Mouse (Mus musculus) heart, embryonic 14.5 days (tissue): Measurements from ENCODE around the gene Abcc3. TPM values are rescaled to one million over a fixed set of nuclear protein-coding genes. Genes with fewer than 3 reads are reported as not detected.

ENCODE experiments used
- ATAC-seq: fragments of 200-750 bp; cut with Nextera tagmentation; 2 replicates; pipeline ENCODE4 v1.8.0; 2017; ENCODE audit warnings: low read depth, moderate TSS enrichment; ENCODE audit not compliant: insufficient number of reproducible peaks, insufficient read depth, low FRiP score
- H3K27ac ChIP-seq, 2 experiments: fragments of 200-500 bp in 1 of 2; fragments of 300-500 bp in 1 of 2; sonication (generic) in 1 of 2; replicated peaks in 1 of 2; 2 replicates each; pipeline ENCODE4 v1.5.1; 2012 to 2014; ENCODE audit warnings: low read depth in 2 of 2, low read length in 2 of 2, control low read depth in 1 of 2, mild to moderate bottlenecking in 1 of 2, mixed read lengths in 1 of 2; ENCODE audit not compliant: control insufficient read depth in 1 of 2, insufficient read depth in 1 of 2
- H3K27me3 ChIP-seq: fragments of 300-500 bp; sonication (generic); 2 replicates; pipeline ENCODE4 v1.6.1; 2014; ENCODE audit warnings: mild to moderate bottlenecking, low read length, control low read depth; ENCODE audit not compliant: control insufficient read depth, insufficient read depth
- H3K36me3 ChIP-seq: fragments of 300-500 bp; sonication (generic); 2 replicates; pipeline ENCODE4 v1.6.1; 2014; ENCODE audit warnings: mild to moderate bottlenecking, control low read depth, low read length, mixed read lengths; ENCODE audit not compliant: control insufficient read depth, insufficient read depth
- H3K4me1 ChIP-seq, 2 experiments: fragments of 200-500 bp in 1 of 2; fragments of 300-500 bp in 1 of 2; sonication (generic) in 1 of 2; 2 replicates each; pipeline ENCODE4 v1.6.1; 2012 to 2014; ENCODE audit warnings: low read length in 2 of 2, control low read depth in 1 of 2, mixed read lengths in 1 of 2; ENCODE audit not compliant: control insufficient read depth in 2 of 2, insufficient read depth in 2 of 2
- H3K4me2 ChIP-seq: fragments of 300-500 bp; sonication (generic); 2 replicates; pipeline ENCODE4 v1.6.1; 2014; ENCODE audit warnings: mild to moderate bottlenecking, low read length
- H3K4me3 ChIP-seq, 2 experiments: fragments of 200-500 bp in 1 of 2; fragments of 300-500 bp in 1 of 2; sonication (generic) in 1 of 2; 2 replicates each; pipeline ENCODE4 v1.5.1; 2012 to 2014; ENCODE audit warnings: low read length in 2 of 2, mild to moderate bottlenecking in 2 of 2, control low read depth in 1 of 2, low read depth in 1 of 2, moderate library complexity in 1 of 2; ENCODE audit not compliant: control insufficient read depth in 1 of 2, insufficient read depth in 1 of 2
- H3K9ac ChIP-seq: fragments of 300-500 bp; sonication (generic); 2 replicates; pipeline ENCODE4 v1.6.1; 2014; ENCODE audit warnings: mild to moderate bottlenecking, low read length
- H3K9me3 ChIP-seq: fragments of 300-500 bp; sonication (generic); 2 replicates; pipeline ENCODE4 v1.6.1; 2016; ENCODE audit warnings: low read length, control low read depth; ENCODE audit not compliant: control insufficient read depth
- WGBS: fragments of 180-500 bp; shearing (Covaris S2); extraction: QIAGEN DNeasy Blood & Tissue Kit; methylation state at CpG from one replicate; pipeline ENCODE4 v1.1.7; 2014; 5-methylcytosine and 5-hydroxymethylcytosine counted together
- polyA plus RNA-seq: library from polyadenylated mRNA; unstranded; fragments of >200 nt; fragmentation: Nextera tagmentation; extraction: Ambion mirVana; gene quantifications from 2 replicates; pipeline ENCODE4 v1.2.1, GENCODE M21; 2014

Abcc3 gene
- polyA plus RNA-seq, 1 experiment from 2014 or later, result 0.49 TPM

GRCm38 (mm10) chr11:94317014-94317413 lies 75.8 kb downstream of the Abcc3 start:
- no peak overlapping the region for H3K4me3 ChIP-seq
- H3K27me3 ChIP-seq, result no peaks in the 10 kb centered on the region
- H3K4me2 ChIP-seq, result no peak overlapping the region
- no peaks in the 10 kb centered on the region for H3K9me3 ChIP-seq
- H3K9ac ChIP-seq, result no peak overlapping the region
- ATAC-seq, result no peak
- H3K4me1 ChIP-seq, result peaks cover 4 to 61% of the 10 kb centered on the region in 2 experiments; a peak in 3 of 4 replicates
- no peak overlapping the region for H3K27ac ChIP-seq
- WGBS, result 74% methylated on average over 1 of the region's 1 CpGs
- H3K36me3 ChIP-seq, result peaks cover 10% of the 10 kb centered on the region; the same call in 1 of the 2 replicates

- H3K4me1 ChIP-seq, result peaks cover 4 to 61% of the 10 kb centered on the region in 2 experiments; a peak in 3 of 4 replicates
- H3K27ac ChIP-seq, result no peak overlapping the region
- no peaks in the 10 kb centered on the region for H3K9me3 ChIP-seq
- ATAC-seq, result no peak
- peaks cover 10% of the 10 kb centered on the region; the same call in 1 of the 2 replicates for H3K36me3 ChIP-seq
- H3K9ac ChIP-seq, result no peak overlapping the region
- no peak overlapping the region for H3K4me2 ChIP-seq
- H3K27me3 ChIP-seq, result no peaks in the 10 kb centered on the region
- 74% methylated on average over 2 of the region's 2 CpGs for WGBS
- no peak overlapping the region for H3K4me3 ChIP-seq
Observed at GRCm38 (mm10) chr11:94316528-94316927, 76.3 kb downstream of the Abcc3 start.

GRCm38 (mm10) chr11:94315308-94315707 lies 77.5 kb downstream of the Abcc3 start:
- 38% methylated on average over 1 of the region's 1 CpGs for WGBS
- H3K4me1 ChIP-seq, result peaks cover 4 to 59% of the 10 kb centered on the region in 2 experiments; a peak in 3 of 4 replicates
- H3K27me3 ChIP-seq, result no peaks in the 10 kb centered on the region
- no peak for ATAC-seq
- no peaks in the 10 kb centered on the region for H3K9me3 ChIP-seq
- H3K36me3 ChIP-seq, result peaks cover 10% of the 10 kb centered on the region; the same call in 1 of the 2 replicates
- H3K4me3 ChIP-seq, result no peak overlapping the region
- H3K27ac ChIP-seq, result peak overlapping the region in 1 of 2 experiments; percentile 25; a peak in 1 of 4 replicates
- H3K4me2 ChIP-seq, result no peak overlapping the region
- no peak overlapping the region for H3K9ac ChIP-seq

GRCm38 (mm10) chr11:94314098-94314652 lies 78.6 kb downstream of the Abcc3 start:
- Histone ChIP-seq H3K4me2 (no peak overlapping the region), H3K36me3 (peaks cover 11% of the 10 kb centered on the region), H3K27me3 (no peaks in the 10 kb centered on the region), H3K9ac (no peak overlapping the region), H3K4me1 (peaks cover 4 to 48% of the 10 kb centered on the region in 2 experiments; a peak in 3 of 4 replicates), H3K27ac (peak overlapping the region; percentile 26 to 39; a peak in 2 of 4 replicates), H3K4me3 (no peak overlapping the region), H3K9me3 (no peaks in the 10 kb centered on the region)
- no peak for ATAC-seq
- 39% methylated on average over 2 of the region's 2 CpGs for WGBS

GRCm38 (mm10) chr11:94312733-94313132 lies 80.1 kb downstream of the Abcc3 start:
- no peak overlapping the region for H3K9ac ChIP-seq
- H3K4me1 ChIP-seq, result peaks cover 4 to 43% of the 10 kb centered on the region in 2 experiments; a peak in 3 of 4 replicates
- no peaks in the 10 kb centered on the region for H3K9me3 ChIP-seq
- H3K4me2 ChIP-seq, result no peak overlapping the region
- no peaks in the 10 kb centered on the region for H3K27me3 ChIP-seq
- H3K36me3 ChIP-seq, result peaks cover 23% of the 10 kb centered on the region
- ATAC-seq, result no peak
- WGBS, result 88% methylated on average over 1 of the region's 1 CpGs
- H3K27ac ChIP-seq, result no peak overlapping the region
- no peak overlapping the region for H3K4me3 ChIP-seq

- H3K4me1 ChIP-seq, result no peaks in the 10 kb centered on the region
- WGBS, result 71% methylated on average over 9 of the region's 9 CpGs
- no peak overlapping the region for H3K4me2 ChIP-seq
- no peak overlapping the region for H3K27ac ChIP-seq
- H3K27me3 ChIP-seq, result no peaks in the 10 kb centered on the region
- no peak overlapping the region for H3K4me3 ChIP-seq
- H3K9ac ChIP-seq, result no peak overlapping the region
- H3K9me3 ChIP-seq, result no peaks in the 10 kb centered on the region
- no peak for ATAC-seq
- peaks cover 99% of the 10 kb centered on the region for H3K36me3 ChIP-seq
Observed at GRCm38 (mm10) chr11:94294996-94295845, 97.6 kb downstream of the Abcc3 start.
